Mouse (Mus musculus): ENCODE measurements around the gene Gm17334.

The Gm17334 gene

DNA sequence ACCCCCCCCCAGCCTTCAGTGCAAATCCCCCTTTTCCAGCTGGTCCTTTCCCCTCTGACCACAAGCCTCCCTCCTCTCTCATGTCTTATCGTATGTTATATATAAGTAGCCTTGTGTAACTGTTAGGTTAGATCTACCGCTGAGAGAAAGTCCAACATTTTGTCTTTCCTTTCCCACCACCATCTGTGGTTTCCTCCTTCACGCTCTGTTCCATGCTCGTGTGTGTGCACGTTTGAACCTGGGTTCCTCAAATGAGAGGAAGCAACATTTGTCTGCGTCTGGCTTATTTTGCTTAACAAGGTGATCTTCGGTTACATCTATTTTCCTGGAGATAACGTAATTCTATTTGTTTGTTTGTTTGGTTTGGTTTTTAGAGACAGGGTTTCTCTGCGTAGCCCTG, 25.0 kb downstream of the Gm17334 start:
- no peak for DNase-seq (ENCODE audit: low read depth, low spot score)

DNA sequence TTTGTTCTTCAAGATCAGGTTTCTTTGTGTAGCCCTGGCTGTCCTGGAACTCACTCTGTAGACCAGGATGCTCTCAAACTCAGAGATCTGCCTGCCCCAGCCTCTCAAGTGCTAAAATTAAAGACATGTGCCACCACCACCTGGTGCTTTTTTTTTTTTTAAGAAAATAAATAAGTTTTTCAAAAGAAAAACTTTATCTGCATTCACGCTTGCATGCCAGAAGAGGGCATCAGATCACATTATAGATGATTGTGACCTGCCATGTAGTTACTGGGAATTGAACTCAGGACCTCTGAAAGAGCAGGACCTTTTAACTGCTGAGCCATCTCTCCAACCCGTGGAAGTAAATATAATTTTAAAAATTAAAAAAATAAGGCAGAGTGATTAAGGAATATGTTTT, 27.7 kb downstream of the Gm17334 start:
- DNase-seq (ENCODE audit: low read depth, low spot score), result no peak

- DNase-seq (ENCODE audit: low read depth, low spot score), result no peak
Observed at GRCm38 (mm10) chr11:53742353-53742752, 30.6 kb downstream of the Gm17334 start.

DNA sequence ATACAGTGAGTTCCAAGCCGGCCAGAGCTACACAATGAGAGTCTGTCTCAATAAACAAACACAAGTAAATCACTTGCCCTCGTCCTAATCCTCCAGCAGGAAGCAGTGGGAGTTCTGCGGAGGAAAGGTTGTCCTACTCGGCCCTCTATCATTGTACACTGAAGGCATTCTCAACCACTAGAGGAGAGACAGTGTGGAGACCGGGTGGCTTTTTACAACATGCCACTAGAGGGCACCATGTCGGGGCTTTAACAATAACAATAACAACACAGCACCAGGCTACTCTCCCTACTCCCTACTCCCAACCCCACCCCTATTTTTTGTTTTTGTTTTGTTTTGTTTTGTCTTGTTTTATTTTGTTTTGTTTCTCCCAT, 35.4 kb downstream of the Gm17334 start:
- peak; percentile 64 for DNase-seq (ENCODE audit: low read depth, low spot score)

DNA sequence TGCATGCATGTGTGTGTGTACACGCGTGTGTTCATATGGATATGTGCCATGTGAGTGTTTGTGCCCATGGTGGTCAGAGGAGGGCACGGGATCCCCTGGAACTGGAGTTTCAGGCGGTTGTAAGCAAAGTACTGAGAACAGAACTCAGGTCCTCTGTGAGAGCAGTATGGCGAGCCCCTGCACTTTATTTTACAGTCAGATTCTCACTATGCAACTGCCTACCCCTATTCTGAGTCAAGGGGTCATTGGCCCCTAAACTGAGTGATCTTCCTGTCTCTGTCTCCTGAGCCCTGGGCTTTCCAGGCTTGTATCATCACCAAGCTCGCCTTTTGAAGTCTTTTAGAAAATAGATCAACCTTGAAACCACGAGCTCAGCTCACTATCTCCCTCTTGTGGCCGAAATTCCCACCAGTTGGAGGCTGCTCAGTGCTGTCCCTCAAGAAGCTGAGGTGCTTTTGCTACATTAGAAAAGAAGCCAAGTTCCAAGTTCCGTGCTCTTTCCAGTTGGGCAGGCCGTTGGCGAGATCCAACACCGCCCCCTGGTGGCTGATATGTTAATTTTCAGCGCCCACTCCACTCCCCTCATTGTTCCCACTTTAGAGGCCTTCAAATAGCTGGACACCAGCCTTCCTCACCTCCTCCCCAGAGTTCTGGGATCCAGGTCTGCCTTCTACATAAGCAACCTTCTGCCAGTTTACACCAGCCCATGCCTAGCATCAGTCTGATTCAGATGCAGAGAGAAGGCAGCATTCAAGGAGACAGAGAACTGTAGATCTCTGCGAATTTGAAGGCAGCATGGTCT, 36.0 kb downstream of the Gm17334 start:
- DNase-seq (ENCODE audit: low read depth, low spot score), result peak; percentile 93

- DNase-seq (ENCODE audit: low read depth, low spot score), result peak; percentile 77
Observed at GRCm38 (mm10) chr11:53735682-53736245, 37.2 kb downstream of the Gm17334 start.

DNA sequence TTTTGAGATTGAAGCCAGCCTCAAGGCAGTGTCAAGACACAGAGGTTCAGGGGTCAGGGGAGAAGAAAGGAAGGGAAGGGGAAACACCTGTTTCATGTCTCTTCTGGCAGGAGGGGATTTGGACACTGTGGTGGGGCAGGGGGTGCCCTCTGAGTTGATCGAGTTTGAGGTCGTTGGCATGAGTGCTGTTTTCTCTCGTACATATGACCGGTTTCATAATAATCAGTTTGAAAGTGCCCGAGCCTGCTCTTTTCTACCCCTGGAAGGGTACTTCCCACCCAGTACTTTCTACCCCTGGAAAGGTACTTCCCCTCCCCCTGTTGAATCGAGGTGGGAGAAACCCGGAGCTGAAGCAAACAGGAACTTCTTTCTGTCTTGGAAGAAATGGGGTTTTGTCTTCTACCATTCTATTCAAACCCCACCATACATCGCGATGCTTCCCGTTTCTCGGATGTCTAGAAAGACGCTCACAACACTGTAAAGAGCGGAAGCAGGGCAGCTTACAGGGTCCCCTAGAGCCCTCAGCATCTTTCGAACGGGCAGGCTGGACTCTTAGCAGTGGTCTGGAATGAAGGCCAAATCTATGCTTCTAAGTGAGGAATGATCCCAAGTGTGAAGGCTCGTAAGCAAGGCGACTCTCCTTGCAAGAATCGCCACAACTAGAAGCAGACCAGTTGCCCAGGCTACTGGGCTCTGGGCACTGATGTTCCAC, 37.9 kb downstream of the Gm17334 start:
- no peak for DNase-seq (ENCODE audit: low read depth, low spot score)

GRCm38 (mm10) chr11:53734431-53734830, 38.6 kb downstream of the Gm17334 start:
- DNase-seq (ENCODE audit: low read depth, low spot score), result no peak

- no peak for DNase-seq (ENCODE audit: low read depth, low spot score)
Observed at GRCm38 (mm10) chr11:53733824-53734223, 39.2 kb downstream of the Gm17334 start.

DNA sequence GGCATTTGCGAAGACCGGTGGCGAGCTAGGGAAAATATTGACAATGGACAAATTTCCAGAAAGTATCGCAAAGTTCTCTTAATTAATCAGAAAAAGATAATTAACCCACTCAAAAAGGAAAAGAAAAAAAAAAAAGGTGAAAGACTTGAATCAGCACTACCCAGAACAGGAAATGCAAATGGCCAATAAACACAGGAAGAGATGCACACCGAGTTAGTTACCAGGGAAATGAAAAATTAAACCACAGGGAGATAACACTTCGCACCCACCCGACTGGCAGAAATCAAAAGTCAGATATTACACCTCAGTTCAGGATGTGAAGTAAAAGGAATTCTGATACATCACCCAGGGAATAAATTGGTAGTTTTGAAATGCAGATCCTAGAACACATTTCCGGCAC, 40.7 kb downstream of the Gm17334 start:
- no peak for DNase-seq (ENCODE audit: low read depth, low spot score)

GRCm38 (mm10) chr11:53731457-53731856, 41.5 kb downstream of the Gm17334 start:
- no peak for DNase-seq (ENCODE audit: low read depth, low spot score)
